Mouse (Mus musculus) CD4-positive helper T cell, adult 2 months (primary cell): ENCODE data around the gene Rnls.

Experiments
- DNase-seq: peaks from one replicate; pipeline ENCODE4 v3.0.0-alpha.2; 2012; ENCODE audit warnings: low read depth, missing footprints, low spot score

The Rnls gene

GRCm38 (mm10) chr19:33109941-33110371 is 282.1 kb downstream of the Rnls start:
- no peak for DNase-seq

GRCm38 (mm10) chr19:33109141-33109540 is 283.0 kb downstream of the Rnls start:
- no peak for DNase-seq

- no peak for DNase-seq
Measured at GRCm38 (mm10) chr19:33103851-33104250, 288.2 kb downstream of the Rnls start.

- no peak for DNase-seq
Measured at GRCm38 (mm10) chr19:33102783-33103139, 289.3 kb downstream of the Rnls start.

- peak; percentile 60 for DNase-seq
Measured at GRCm38 (mm10) chr19:33102008-33102782, 289.9 kb downstream of the Rnls start.

- DNase-seq = peak; percentile 85
Measured at GRCm38 (mm10) chr19:33101093-33102007, 290.7 kb downstream of the Rnls start.

GRCm38 (mm10) chr19:33100598-33100997 is 291.5 kb downstream of the Rnls start:
- no peak for DNase-seq

GRCm38 (mm10) chr19:33100031-33100430 is 292.1 kb downstream of the Rnls start:
- no peak for DNase-seq

GRCm38 (mm10) chr19:33099201-33099788 is 292.8 kb downstream of the Rnls start:
- no peak for DNase-seq

GRCm38 (mm10) chr19:33097691-33098090 is 294.4 kb downstream of the Rnls start:
- DNase-seq = no peak

GRCm38 (mm10) chr19:33096581-33096980 is 295.5 kb downstream of the Rnls start:
- no peak for DNase-seq

GRCm38 (mm10) chr19:33092575-33092974 is 299.5 kb downstream of the Rnls start:
- DNase-seq = no peak

GRCm38 (mm10) chr19:33091324-33091723 is 300.8 kb downstream of the Rnls start:
- DNase-seq = no peak

GRCm38 (mm10) chr19:33088868-33089267 is 303.2 kb downstream of the Rnls start:
- DNase-seq = no peak

GRCm38 (mm10) chr19:33087961-33088360 is 304.1 kb downstream of the Rnls start:
- no peak for DNase-seq
